Mouse (Mus musculus) subcutaneous adipose tissue, adult 2 months (tissue): ENCODE measurements around the gene Ing2. TPM values are rescaled to one million over a fixed set of nuclear protein-coding genes. Genes with fewer than 3 reads are reported as not detected.

Experiments used
- polyA plus RNA-seq: library from polyadenylated mRNA; depleted of rRNA; stranded (reverse); fragments of >200 nt; gene quantifications from 2 replicates; pipeline ENCODE4 v1.2.3, GENCODE M21; 2012; ENCODE audit warnings: low replicate concordance; rRNA removed

Gene Ing2
- 4.7 and 5.2 TPM in 2 replicates for polyA plus RNA-seq

DNA sequence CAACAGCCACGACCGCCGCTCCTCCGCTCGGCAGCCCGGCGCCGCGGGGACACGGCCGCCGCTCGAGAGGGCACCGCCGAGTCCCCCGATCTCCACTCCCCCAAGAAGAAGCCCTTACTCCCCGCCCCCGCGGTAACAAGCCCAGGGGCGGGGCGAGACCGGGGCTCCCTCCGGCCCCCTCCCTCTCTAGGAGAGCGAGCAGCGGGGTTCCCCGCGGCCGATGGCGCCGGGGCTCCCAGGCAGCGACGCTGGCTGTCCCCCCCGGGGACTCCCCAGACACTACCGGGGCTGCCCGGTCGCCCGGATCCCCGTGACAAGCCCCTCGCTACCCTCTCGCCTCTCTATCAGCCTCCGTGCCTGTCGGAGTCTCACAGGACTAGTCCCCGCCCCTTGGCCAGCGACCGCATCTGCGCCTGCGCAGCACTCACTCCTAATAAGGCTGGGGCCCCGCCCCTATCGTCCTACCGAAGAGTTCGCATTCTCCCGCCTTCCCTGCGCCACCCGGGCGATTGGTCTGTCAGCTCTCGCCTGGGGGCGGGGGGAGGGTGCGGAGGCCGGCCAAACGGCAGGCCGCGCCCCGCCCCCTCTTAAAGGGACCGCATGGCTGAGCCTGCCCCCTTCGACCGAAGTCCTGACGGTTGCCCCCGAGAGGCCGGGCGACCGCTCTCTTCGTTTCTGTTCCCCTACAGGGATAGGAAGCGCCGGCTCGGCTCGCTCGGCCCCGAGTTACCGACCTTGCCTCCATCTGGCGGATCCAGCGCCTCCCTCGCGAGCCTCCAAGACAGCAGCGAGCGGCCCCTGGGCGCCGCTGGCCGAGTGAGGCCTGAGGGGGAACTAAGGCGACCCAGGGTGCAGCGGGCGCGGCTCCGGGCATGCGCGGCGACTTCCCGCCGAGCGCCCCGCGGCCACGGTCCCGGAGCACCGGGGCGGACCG is at the start of gene Ing2:
Gene Ing2 (minus strand): TSS at position 780 of the 934 bp plus-strand sequence.

DNA sequence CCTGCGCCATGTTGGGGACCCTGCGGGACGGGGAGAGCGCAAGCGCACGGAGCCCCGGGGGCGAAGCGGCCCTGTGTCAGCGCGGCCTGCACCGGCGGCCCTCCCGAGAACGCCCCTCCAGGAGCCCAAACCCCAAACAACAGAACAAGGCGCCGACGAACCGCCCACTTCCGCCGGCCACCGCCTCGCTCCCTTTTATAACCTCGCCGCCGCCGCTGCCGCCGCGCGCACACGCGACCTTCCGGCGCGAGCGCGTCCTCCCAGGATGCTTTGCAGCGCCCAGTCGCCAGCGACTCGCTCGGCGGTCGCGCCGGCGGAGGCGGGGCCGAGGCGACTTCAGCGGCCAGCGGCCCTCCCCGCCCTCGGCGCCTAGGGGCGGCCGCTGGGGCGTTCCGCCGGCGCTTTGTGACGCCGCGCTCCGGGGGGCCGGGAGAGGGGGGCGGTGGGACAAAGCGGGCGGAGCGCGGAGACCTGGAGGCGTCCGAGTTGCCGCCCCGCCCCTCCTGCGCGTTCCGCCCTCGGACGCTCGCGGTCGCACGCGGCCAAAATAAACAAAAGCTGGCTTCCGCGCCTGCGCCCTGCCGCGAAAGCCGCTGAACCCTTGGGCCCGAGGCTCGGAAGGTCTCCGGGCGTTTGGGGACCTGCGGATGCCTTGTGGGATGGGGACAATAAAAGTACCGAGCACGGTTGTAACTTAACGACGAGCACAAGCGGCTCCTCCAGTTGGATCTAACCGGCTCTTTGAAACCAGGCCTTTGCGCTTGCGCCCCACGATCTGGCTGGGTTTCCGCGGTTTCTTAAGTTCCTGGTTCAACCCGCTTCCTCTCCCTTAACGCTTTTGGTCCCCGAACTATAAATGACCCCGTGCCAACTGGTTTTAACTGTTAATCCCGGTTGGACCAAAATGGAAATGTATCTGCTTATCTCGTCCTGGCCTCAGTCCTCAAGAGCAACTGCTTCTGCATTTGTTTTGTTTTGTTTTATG is 38.7 kb upstream of the Ing2 start, which contains the start of gene Cdkn2aip:
Gene Cdkn2aip (minus strand): TSS at position 172 of the 985 bp plus-strand sequence.

Other genes with a start within 250 kb of the Ing2 start
- gene Stox2, start 229.2 kb downstream of the Ing2 start, polyA plus RNA-seq, result 3.4 and 5.0 TPM in 2 replicates
- gene Trappc11, start 142.1 kb downstream of the Ing2 start, polyA plus RNA-seq, result 21.3 and 27.4 TPM in 2 replicates
- 11.0 and 15.5 TPM in 2 replicates for gene Rwdd4a, start 141.9 kb downstream of the Ing2 start, polyA plus RNA-seq
- 5.9 and 14.6 TPM in 2 replicates for gene Cdkn2aip, start 38.4 kb upstream of the Ing2 start, polyA plus RNA-seq
- gene Cldn24, start 146.6 kb upstream of the Ing2 start, polyA plus RNA-seq, result not detected in 2 replicates
- gene Cldn22, start 148.9 kb upstream of the Ing2 start, polyA plus RNA-seq, result 13.4 and 23.0 TPM in 2 replicates